Mouse (Mus musculus) forebrain, postnatal 0 days (tissue): ENCODE measurements around the gene Yeats4. TPM values are rescaled to one million over a fixed set of nuclear protein-coding genes. Genes with fewer than 3 reads are reported as not detected.
A peak's percentile ranks its signal among the peaks of the same experiment; 100 is the strongest.
"Not testable (repeated sequence)": the region's sequence is repeated elsewhere in the genome, so short reads cannot be mapped to it uniquely, and the experiment has no call there.

Source experiments
- ATAC-seq: fragments of 200-750 bp; cut with Nextera tagmentation; 2 replicates; pipeline ENCODE4 v1.8.0; 2017; ENCODE audit warnings: mild to moderate bottlenecking, moderate library complexity
- DNase-seq: peaks from one replicate; pipeline ENCODE4 v3.0.0-alpha.2; 2015
- H3K27ac ChIP-seq: fragments of 300-500 bp; sonication (generic); 2 replicates; pipeline ENCODE4 v1.5.1; 2014; ENCODE audit warnings: low read depth, mild to moderate bottlenecking, antibody characterized with exemption, low read length, moderate library complexity, mixed read lengths
- H3K27me3 ChIP-seq: fragments of 300-500 bp; sonication (generic); 2 replicates; pipeline ENCODE4 v1.6.1; 2014; ENCODE audit warnings: mild to moderate bottlenecking, low read length, mixed read lengths; ENCODE audit not compliant: insufficient read depth
- H3K36me3 ChIP-seq: fragments of 300-500 bp; sonication (generic); 2 replicates; pipeline ENCODE4 v1.6.1; 2014; ENCODE audit warnings: mild to moderate bottlenecking, moderate library complexity; ENCODE audit not compliant: insufficient read depth
- H3K4me1 ChIP-seq: fragments of 300-500 bp; sonication (generic); 2 replicates; pipeline ENCODE4 v1.6.1; 2014; ENCODE audit warnings: antibody characterized with exemption; ENCODE audit not compliant: insufficient read depth
- H3K4me2 ChIP-seq: fragments of 300-500 bp; sonication (generic); 2 replicates; pipeline ENCODE4 v1.6.1; 2014; ENCODE audit warnings: low read depth, mild to moderate bottlenecking, moderate library complexity
- H3K4me3 ChIP-seq: fragments of 300-500 bp; sonication (generic); 2 replicates; pipeline ENCODE4 v1.5.1; 2014; ENCODE audit warnings: low read depth, low read length, mixed read lengths
- H3K9ac ChIP-seq: fragments of 300-500 bp; sonication (generic); 2 replicates; pipeline ENCODE4 v1.6.1; 2014; ENCODE audit warnings: mild to moderate bottlenecking
- H3K9me3 ChIP-seq: fragments of 300-500 bp; sonication (generic); 2 replicates; pipeline ENCODE4 v1.6.1; 2016; ENCODE audit warnings: low read length
- CTCF ChIP-seq: sonication (generic); IDR thresholded peaks from 2 replicates; pipeline ENCODE4 v1.5.1; 2016; ENCODE audit warnings: antibody characterized with exemption, control low read depth, low read depth
- WGBS: fragments of 180-500 bp; shearing (Covaris S2); extraction: QIAGEN DNeasy Blood & Tissue Kit; methylation state at CpG from one replicate; pipeline ENCODE4 v1.1.7; 2014; 5-methylcytosine and 5-hydroxymethylcytosine counted together
- polyA plus RNA-seq: library from polyadenylated mRNA; unstranded; fragments of >200 nt; fragmentation: Nextera tagmentation; extraction: Ambion mirVana; gene quantifications from 2 replicates; pipeline ENCODE4 v1.2.1, GENCODE M21; 2015
- total RNA-seq: library from RNA; depleted of rRNA; stranded (reverse); fragments of >200 nt; gene quantifications from 2 replicates; pipeline ENCODE4 v1.2.3, GENCODE M21; 2014

Yeats4 gene
- total and polyA plus RNA-seq, 2 experiments from 2014 or later = 92.3 to 96.8 TPM

DNA sequence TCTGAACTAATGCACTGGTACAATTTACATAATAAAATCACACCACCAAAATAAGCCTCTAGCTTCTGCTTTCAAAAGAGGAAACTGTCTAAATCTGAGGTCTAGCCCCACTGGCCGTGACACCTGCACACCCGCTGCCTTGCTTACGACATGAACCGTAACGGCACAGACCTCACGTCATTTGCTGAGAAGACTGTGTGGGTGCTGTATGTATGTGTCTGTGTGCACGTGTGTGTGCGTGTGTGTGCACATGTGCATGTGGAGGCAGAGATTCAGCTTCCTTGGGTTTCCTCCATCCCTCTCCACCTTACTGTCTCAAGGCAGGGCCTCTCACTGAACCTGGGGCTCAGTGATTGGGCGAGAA is 8.2 kb downstream of the Yeats4 start:
- Histone ChIP-seq H3K9me3 (no peaks in the 10 kb centered on the region), H3K4me1 (no peaks in the 10 kb centered on the region), H3K4me2 (no peak overlapping the region), H3K27ac (no peak overlapping the region), H3K27me3 (no peaks in the 10 kb centered on the region), H3K36me3 (peaks cover 58% of the 10 kb centered on the region), H3K4me3 (no peak overlapping the region), H3K9ac (no peak overlapping the region)
- ATAC-seq (no peak), DNase-seq (no peak)
- 95% methylated on average over 9 of the region's 9 CpGs for WGBS
- TF ChIP-seq CTCF = no peak

DNA sequence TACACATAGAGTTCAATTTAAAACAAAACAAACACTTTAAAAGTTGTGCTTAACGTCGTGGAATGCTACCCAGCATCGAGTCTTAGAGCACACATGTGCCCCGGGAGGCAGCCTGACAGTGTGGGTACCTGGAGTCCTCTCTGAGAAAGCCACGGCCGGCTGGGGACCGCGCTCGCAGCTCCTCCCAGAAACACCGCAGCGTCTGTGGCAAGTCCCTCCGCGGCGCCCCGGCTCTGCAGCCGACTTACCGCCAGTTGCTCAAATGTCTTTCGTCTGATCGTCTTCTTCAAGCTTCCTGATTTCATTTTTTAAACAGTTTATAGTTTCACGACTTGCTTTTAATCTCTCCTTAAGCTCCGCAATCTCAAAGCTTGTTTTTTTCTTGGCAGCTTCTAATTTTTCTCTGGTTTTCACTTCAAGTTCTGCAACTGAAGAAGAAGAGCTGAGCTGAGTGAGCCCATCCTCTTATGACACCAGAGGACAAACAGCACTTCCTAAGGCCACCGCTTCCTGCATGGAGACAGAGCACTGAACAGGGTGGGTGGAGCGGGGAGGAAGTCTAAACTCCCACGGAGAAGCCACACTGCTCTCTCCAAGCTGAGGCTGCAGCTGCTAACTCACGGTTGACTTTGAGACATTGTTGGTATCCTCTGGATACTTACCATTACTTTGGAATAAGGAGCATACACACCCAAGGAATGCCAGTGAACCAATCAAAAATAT is 8.7 kb downstream of the Yeats4 start:
- Histone ChIP-seq H3K27me3 (no peaks in the 10 kb centered on the region), H3K4me3 (no peak overlapping the region), H3K4me1 (no peaks in the 10 kb centered on the region), H3K9me3 (no peaks in the 10 kb centered on the region), H3K9ac (no peak overlapping the region), H3K4me2 (no peak overlapping the region), H3K36me3 (peaks cover 53% of the 10 kb centered on the region), H3K27ac (no peak overlapping the region)
- DNase-seq (no peak), ATAC-seq (no peak)
- no peak for TF ChIP-seq CTCF
- 91% methylated on average over 25 of the region's 25 CpGs for WGBS

DNA sequence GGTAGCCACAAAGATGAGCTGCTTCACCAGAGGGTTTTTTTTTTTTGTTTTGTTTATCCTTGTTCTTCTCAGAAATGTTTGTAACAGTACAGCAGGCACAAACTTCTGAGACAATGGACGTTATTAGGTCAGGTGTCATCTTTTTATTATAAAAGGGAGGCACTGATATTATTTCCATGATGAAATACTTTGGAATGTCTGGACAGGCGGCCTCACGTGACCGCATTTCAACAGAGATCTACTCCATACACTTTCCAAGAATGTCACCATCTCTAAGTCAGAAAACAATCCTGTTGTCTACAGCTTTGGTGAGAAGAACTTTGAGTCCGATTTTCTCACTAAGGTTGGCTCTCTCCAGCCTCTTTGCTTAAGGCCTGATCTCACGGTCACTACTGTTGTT is 13.3 kb downstream of the Yeats4 start:
- peaks cover 19% of the 10 kb centered on the region for H3K36me3 ChIP-seq
- H3K9ac ChIP-seq = no peak overlapping the region
- H3K27me3 ChIP-seq = no peaks in the 10 kb centered on the region
- DNase-seq = no peak
- no peak overlapping the region for H3K4me2 ChIP-seq
- no peak overlapping the region for H3K27ac ChIP-seq
- H3K9me3 ChIP-seq = no peaks in the 10 kb centered on the region
- no peak for ATAC-seq
- WGBS = 89% methylated on average over 6 of the region's 6 CpGs
- H3K4me3 ChIP-seq = no peak overlapping the region
- H3K4me1 ChIP-seq = no peaks in the 10 kb centered on the region
- TF ChIP-seq CTCF = no peak

DNA sequence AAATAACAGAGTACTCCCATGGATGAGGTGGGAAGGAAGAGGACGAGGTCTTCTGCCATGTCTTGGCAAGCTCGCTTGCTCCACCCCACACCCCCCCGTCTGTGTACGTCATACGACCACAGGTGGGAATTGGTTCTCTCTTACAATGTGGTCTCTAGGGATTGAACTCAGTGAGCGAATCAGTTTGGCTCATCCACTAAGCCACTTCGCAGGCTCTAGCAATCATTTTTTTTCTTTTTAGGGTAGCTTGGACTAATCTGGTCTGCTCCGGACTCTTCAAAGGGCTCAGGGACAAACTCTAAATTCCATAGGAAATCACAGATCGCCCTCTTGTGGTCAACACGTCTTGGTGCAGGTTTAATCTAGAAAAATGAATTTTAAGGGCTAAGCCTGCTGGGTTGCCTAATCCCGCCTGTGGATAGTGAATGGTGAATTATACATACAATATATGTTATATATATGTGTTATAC is 14.8 kb downstream of the Yeats4 start:
- 17% methylated on average over 11 of the region's 11 CpGs for WGBS
- peaks cover 5% of the 10 kb centered on the region for H3K36me3 ChIP-seq
- H3K4me3 ChIP-seq = peak overlapping the region; percentile 4; the same call in 1 of the 2 replicates
- H3K27ac ChIP-seq = no peak overlapping the region
- DNase-seq = peak; percentile 82
- no peaks in the 10 kb centered on the region for H3K4me1 ChIP-seq
- peak; percentile 83 for TF ChIP-seq CTCF
- no peak overlapping the region for H3K9ac ChIP-seq
- no peaks in the 10 kb centered on the region for H3K27me3 ChIP-seq
- H3K9me3 ChIP-seq = no peaks in the 10 kb centered on the region
- ATAC-seq = peak; percentile 83
- H3K4me2 ChIP-seq = peak overlapping the region; percentile 39

DNA sequence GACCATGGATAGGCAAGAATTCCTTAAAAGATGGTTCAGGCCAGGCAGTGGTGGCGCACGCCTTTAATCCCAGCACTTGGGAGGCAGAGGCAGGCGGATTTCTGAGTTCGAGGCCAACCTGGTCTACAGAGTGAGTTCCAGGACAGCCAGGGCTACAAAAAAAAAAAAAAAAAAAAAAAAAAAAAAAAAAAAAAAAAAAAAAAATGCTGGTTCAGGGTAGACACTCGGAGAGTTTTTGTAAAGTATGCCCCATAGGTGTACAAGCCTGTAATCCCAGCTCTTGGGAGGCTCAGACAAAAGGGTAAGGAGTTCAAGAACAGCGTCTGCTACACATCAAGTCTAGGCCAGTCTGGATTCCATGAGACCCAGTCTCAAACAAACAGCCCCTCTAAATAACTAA is 15.5 kb downstream of the Yeats4 start:
- ATAC-seq, H3K36me3 ChIP-seq, H3K27me3 ChIP-seq, H3K4me1 ChIP-seq, H3K9me3 ChIP-seq, H3K9ac ChIP-seq, H3K4me2 ChIP-seq, DNase-seq, H3K27ac ChIP-seq, H3K4me3 ChIP-seq: not testable (repeated sequence)
- WGBS = 91% methylated on average over 6 of the region's 6 CpGs

DNA sequence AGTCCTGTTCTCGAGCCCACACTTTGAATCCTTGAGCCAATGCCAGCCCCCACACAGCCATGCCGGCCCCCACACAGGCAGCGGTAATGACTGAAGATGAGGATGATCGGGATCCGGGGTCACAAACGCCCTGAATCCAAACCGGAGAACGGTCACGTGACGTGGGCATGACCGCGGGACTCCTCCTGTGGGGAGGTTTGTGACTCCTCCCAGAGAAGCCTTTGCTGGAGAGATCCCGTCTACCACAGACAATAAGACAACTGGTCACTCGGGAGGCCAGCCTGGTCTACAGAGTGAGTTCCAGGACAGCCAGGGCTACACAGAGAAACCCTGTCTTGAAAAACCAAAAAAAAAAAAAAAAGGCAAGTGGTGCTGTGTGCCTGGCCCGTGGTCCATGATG is 16.1 kb downstream of the Yeats4 start:
- no peak overlapping the region for H3K4me2 ChIP-seq
- H3K36me3 ChIP-seq = no peaks in the 10 kb centered on the region; the same call in 1 of the 2 replicates
- WGBS = 84% methylated on average over 15 of the region's 15 CpGs
- no peak for TF ChIP-seq CTCF
- ATAC-seq = no peak
- H3K4me3 ChIP-seq = no peak overlapping the region
- H3K27me3 ChIP-seq = no peaks in the 10 kb centered on the region
- no peaks in the 10 kb centered on the region for H3K4me1 ChIP-seq
- no peak overlapping the region for H3K9ac ChIP-seq
- DNase-seq = no peak
- no peaks in the 10 kb centered on the region for H3K9me3 ChIP-seq
- no peak overlapping the region for H3K27ac ChIP-seq

DNA sequence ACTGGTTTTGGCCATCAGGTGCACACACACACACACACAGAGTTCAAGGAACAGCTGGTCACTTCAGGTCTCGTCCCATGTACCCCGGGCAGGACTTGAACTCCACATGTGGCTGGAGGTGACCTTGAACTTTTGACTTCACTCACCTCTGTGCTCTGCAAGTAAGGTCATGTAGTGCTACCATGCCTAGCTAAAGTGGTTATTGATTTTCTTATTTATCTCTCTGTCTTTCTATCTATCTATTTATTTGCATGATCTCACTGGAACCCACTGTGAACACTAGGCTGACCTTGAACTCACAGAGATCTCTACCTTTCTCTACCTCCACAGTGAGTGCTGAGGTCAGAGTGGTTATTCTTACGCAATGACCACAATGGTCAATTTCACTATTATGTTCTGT is 18.2 kb downstream of the Yeats4 start:
- Histone ChIP-seq H3K4me1 (no peaks in the 10 kb centered on the region), H3K9me3 (no peaks in the 10 kb centered on the region), H3K27ac (no peak overlapping the region), H3K36me3 (no peaks in the 10 kb centered on the region), H3K27me3 (no peaks in the 10 kb centered on the region), H3K4me2 (no peak overlapping the region), H3K4me3 (no peak overlapping the region), H3K9ac (no peak overlapping the region)
- WGBS = 95% methylated on average over 3 of the region's 3 CpGs
- TF ChIP-seq CTCF = no peak
- DNase-seq = no peak
- ATAC-seq = no peak
